Mouse (Mus musculus) thymus, postnatal 36 days (tissue): ENCODE measurements around the gene Them5.

Experiments used
- DNase-seq, 2 experiments: peaks; one replicate each; pipeline ENCODE4 v3.0.0; 2022; ENCODE audit warnings: mixed read lengths in 2 of 2

Gene Them5

GRCm38 (mm10) chr3:94341959-94342422 is at the start of gene Them5:
TSS of gene Them5 (plus strand) at chr3:94342099.
- DNase-seq, result no peak

GRCm38 (mm10) chr3:94305457-94305856 is 36.4 kb upstream of the Them5 start:
- DNase-seq, result no peak

GRCm38 (mm10) chr3:94306975-94307374 is 34.9 kb upstream of the Them5 start:
- DNase-seq, result no peak

GRCm38 (mm10) chr3:94309633-94310363 is 32.1 kb upstream of the Them5 start, which contains the start of gene Them4:
TSS of gene Them4 (plus strand) at chr3:94310089.
- DNase-seq, result peak; percentile 86 to 89

GRCm38 (mm10) chr3:94310491-94310890 is 31.4 kb upstream of the Them5 start:
- no peak for DNase-seq

- no peak for DNase-seq
These were observed 31.0 kb upstream of the Them5 start for GRCm38 (mm10) chr3:94310911-94311310.

GRCm38 (mm10) chr3:94311376-94311775 is 30.5 kb upstream of the Them5 start:
- no peak for DNase-seq

GRCm38 (mm10) chr3:94328681-94329080 is 13.2 kb upstream of the Them5 start:
- DNase-seq, result no peak

- no peak for DNase-seq
These were observed 7.5 kb upstream of the Them5 start for GRCm38 (mm10) chr3:94334442-94334841.

GRCm38 (mm10) chr3:94338522-94338921 is 3.4 kb upstream of the Them5 start:
- DNase-seq, result no peak

- DNase-seq, result no peak
These were observed 653 bp downstream of the Them5 start for GRCm38 (mm10) chr3:94342552-94342951.

- no peak for DNase-seq
These were observed 2.3 kb downstream of the Them5 start for GRCm38 (mm10) chr3:94344182-94344581.

GRCm38 (mm10) chr3:94344897-94345296 is 3.0 kb downstream of the Them5 start:
- DNase-seq, result no peak

GRCm38 (mm10) chr3:94348146-94348545 is 6.2 kb downstream of the Them5 start:
- DNase-seq, result peak in 1 of 2 experiments; percentile 34

GRCm38 (mm10) chr3:94360812-94361211 is 18.9 kb downstream of the Them5 start:
- DNase-seq, result peak in 1 of 2 experiments; percentile 33

- DNase-seq, result no peak
These were observed 20.2 kb downstream of the Them5 start, which contains the start of gene C2cd4d for GRCm38 (mm10) chr3:94362138-94362537. TSS of gene C2cd4d (plus strand) at chr3:94362438.

GRCm38 (mm10) chr3:94363291-94364153 is 21.6 kb downstream of the Them5 start:
- DNase-seq, result peak in 1 of 2 experiments; percentile 38

- DNase-seq, result peak in 1 of 2 experiments; percentile 39
These were observed 22.2 kb downstream of the Them5 start for GRCm38 (mm10) chr3:94364154-94364526.

GRCm38 (mm10) chr3:94366761-94367160 is 24.9 kb downstream of the Them5 start:
- peak; percentile 77 to 80 for DNase-seq

GRCm38 (mm10) chr3:94367511-94367910 is 25.6 kb downstream of the Them5 start:
- DNase-seq, result no peak

- peak in 1 of 2 experiments; percentile 52 for DNase-seq
These were observed 26.7 kb downstream of the Them5 start for GRCm38 (mm10) chr3:94368631-94369030.

GRCm38 (mm10) chr3:94369709-94370108 is 27.8 kb downstream of the Them5 start:
- no peak for DNase-seq

- peak in 1 of 2 experiments; percentile 26 for DNase-seq
These were observed 29.7 kb downstream of the Them5 start for GRCm38 (mm10) chr3:94371637-94372036.

GRCm38 (mm10) chr3:94372038-94372437 is 30.1 kb downstream of the Them5 start:
- DNase-seq, result no peak
